Mouse (Mus musculus): ENCODE measurements at regions not wholly inside any gene's neighbourhood (a gene's known extent, or its start where the extent isn't known, plus 50 kb on each side); places are given as distances from the start of the nearest gene placed in this dataset.

DNA sequence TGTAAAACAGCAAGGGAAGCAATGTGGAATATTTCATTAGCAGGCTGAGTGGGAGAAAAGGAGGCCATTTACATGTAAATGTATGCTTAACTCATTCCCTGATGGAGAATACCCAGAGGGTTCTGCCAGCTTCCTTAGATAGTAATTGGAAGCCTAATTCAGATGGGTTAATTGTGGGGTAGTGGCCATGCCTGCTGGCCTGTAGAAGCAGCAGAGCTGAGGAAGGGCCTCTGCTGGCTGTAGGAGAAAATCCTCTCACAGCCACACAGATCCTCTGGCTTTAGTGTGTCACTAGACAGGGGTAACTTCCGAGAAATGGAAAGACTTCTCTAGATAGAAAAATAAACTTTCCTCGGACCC, 1588.7 kb upstream of the Got2 start:
- DNase-seq (ENCODE audit: low spot score in 2 of 2): no peak

GRCm38 (mm10) chr8:97476430-97477097, 1588.2 kb upstream of the Got2 start:
- DNase-seq (ENCODE audit: low spot score in 2 of 2): no peak

DNA sequence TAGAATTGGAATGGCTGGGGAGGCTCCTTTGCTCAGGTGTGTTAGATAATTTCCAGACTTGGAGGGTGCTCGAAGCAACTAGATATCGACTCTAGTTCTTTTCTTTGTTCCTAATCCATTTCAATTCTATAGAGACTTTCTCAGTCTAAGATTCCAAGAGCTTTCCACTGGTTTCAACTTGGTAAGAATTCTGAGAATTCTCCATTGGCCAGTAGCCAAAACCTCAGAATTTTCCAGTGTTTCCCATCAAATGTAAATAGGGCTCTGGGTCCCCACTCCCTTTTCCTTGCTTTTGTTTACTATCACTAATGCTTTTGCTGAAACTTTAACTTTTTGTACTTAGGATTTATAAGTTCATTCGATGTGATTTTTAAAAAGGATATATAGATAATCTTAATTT, 1585.0 kb upstream of the Got2 start:
- DNase-seq (ENCODE audit: low spot score in 2 of 2): no peak

GRCm38 (mm10) chr8:97461478-97461877, 1573.1 kb upstream of the Got2 start:
- DNase-seq (ENCODE audit: low spot score in 2 of 2): no peak

DNA sequence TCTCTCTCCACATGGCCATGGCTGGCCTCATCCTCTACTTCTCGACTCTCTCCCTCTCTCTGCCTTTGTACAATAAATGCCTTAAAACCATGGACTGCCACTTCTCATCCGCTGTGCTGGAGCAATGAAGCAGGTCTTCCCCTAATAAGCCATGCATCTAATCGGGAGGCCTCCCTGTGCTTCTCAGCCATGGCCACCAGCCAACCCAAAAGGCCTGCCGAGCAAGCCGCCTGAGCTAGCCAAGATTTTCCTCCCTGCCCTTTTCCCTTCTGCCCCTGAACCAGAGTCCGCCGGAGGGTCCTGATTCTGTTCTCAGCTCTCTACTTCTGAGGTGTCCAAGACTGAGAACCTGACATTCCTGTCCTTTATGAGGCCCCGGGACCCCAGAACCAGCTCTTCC, 1559.3 kb upstream of the Got2 start:
- no peak for DNase-seq (ENCODE audit: low spot score in 2 of 2)

DNA sequence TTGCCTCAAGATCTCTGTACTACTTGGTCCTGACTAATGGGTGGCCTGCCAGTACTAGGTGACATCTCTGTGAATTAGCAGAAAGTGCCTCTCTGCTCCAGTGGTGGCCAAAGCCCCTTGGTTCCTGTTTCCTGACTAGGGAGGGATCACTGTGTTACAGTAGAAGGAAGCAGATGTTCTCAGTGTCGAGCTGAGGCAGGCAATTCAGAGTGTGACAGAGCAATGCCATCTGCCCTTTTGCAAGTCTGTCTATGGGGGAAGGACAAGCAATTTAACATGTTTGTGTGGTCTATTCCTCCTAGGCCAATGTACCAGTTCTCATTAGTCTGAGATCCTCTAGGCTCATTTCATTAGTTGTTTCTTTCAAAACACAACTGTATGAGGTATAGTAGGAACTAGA, 1553.1 kb upstream of the Got2 start:
- no peak for DNase-seq (ENCODE audit: low spot score in 2 of 2)

GRCm38 (mm10) chr8:97433584-97433983, 1545.2 kb upstream of the Got2 start:
- no peak for DNase-seq (ENCODE audit: low spot score in 2 of 2)

DNA sequence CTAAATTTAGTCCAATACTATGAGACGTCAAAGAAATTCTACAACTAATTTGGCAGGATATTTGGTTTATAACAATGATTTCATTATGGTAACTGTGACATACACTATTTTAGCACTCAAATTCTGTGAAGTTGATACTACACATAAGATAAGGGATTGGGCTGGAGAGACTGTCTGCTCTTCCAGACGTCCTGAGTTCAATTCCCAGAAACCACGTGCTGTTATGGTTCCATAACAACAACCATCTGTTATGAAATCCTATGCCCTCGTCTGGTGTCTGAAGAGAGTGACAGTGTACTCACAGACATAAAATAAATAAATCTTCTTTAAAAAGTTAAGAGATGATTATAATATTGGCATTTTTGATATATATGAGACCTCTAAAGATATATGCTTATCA, 1543.1 kb upstream of the Got2 start:
- DNase-seq (ENCODE audit: low spot score in 2 of 2): no peak

DNA sequence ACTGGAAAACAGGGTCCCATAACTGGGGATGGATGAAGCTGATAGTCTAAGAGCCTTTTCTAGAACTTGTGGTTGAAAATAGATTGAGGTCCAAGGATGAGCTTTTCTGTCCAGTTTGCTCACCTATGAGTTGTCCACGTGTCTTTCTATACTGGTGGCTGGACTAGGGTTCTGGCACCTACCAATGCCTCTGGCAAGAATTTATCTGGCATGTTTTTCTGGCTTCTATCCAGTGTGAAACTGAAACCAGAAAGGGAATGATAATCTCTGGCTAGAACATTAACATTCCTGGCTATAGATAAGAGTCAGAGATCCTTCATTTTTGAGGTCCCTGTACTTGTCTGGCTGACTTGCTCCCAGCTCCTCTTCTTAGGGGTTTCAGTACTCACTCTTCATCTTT, 1534.0 kb upstream of the Got2 start:
- DNase-seq (ENCODE audit: low spot score in 2 of 2): no peak

GRCm38 (mm10) chr8:97414742-97415141, 1526.4 kb upstream of the Got2 start:
- peak in 1 of 2 experiments; percentile 7 for DNase-seq (ENCODE audit: low spot score in 2 of 2)

GRCm38 (mm10) chr8:97403308-97403707, 1515.0 kb upstream of the Got2 start:
- no peak for DNase-seq (ENCODE audit: low spot score in 2 of 2)

DNA sequence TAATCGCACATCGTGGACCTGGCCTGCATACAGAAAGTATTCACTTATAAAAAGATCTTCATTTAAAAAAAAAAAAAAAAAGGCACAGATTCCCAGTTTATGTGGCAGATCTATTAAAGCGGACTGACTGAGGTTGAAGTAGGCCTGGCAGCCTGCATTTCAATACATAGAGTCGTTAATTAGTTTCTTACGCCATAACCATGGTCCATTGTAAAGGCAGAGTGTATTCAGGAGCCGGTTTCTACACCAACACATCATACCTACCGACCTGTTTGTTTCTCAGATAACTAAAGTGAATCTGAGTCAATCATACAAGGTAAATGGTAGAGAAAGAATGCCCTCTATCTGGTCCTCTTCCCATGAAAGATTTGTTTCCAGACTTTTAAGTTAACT, 1509.0 kb upstream of the Got2 start:
- no peak for DNase-seq (ENCODE audit: low spot score in 2 of 2)

DNA sequence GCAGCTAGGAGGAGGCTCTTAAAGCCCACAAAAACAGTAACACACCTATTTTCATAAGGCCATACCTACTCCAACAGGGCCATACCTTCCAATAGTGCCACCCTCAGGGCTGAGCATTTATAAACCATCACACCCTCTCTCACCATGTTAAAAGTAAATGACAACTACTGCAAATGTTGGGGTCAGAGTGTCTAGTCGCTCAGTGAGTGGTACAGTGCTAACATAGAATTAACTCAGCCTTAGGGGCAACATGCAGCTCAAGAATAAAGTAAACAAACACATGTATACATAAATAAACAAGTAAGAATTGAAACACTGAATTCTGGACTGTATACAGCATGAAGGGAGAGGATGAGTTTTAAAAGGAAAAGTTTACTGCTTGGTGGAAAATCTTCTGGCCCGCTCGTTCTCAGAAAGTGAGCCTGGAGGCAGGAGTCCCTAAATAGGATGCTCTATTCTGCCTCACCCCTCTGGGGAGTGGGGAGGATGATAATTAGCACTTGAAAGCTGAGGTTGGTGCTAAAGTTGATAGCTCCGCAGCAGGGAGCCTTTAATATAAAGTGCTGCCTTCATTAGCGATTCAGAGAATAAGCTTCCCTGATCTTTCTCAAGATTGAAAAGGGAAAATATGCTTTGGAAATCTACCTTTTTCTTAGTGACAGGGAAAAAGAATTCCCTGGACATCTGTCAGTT, 1508.4 kb upstream of the Got2 start:
- no peak for DNase-seq (ENCODE audit: low spot score in 2 of 2)

DNA sequence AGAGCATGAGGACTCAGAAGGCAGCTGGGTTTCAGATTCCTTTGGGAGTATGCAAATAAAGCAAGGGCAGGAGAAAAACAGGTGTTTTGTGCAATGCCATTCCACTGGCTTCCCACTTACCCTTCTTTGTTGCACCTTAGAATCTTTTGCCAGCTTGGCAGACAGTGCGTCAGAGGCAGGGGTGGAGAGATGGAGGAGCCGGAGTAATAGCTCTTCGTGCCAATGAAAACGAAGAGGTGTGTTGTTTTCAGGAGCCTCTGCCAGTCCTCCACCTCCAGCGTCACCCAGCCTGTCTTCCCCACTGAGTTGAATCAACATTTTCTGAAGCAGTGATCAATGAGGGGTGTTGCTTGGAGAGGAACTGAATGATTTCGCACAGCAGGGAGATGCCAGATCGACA, 1501.3 kb upstream of the Got2 start:
- DNase-seq (ENCODE audit: low spot score in 2 of 2): peak; percentile 3 to 28

GRCm38 (mm10) chr8:97389149-97389548, 1500.8 kb upstream of the Got2 start:
- no peak for DNase-seq (ENCODE audit: low spot score in 2 of 2)

- DNase-seq (ENCODE audit: low spot score in 2 of 2): no peak
Measured at GRCm38 (mm10) chr8:97374911-97375771, 1486.8 kb upstream of the Got2 start.

- DNase-seq (ENCODE audit: low spot score in 2 of 2): no peak
Measured at GRCm38 (mm10) chr8:97346630-97347029, 1458.3 kb upstream of the Got2 start.

- DNase-seq (ENCODE audit: low spot score in 2 of 2): no peak
Measured at GRCm38 (mm10) chr8:97315497-97315896, 1427.2 kb upstream of the Got2 start.

- no peak for DNase-seq (ENCODE audit: low spot score in 2 of 2)
Measured at GRCm38 (mm10) chr8:97308304-97308703, 1420.0 kb upstream of the Got2 start.

DNA sequence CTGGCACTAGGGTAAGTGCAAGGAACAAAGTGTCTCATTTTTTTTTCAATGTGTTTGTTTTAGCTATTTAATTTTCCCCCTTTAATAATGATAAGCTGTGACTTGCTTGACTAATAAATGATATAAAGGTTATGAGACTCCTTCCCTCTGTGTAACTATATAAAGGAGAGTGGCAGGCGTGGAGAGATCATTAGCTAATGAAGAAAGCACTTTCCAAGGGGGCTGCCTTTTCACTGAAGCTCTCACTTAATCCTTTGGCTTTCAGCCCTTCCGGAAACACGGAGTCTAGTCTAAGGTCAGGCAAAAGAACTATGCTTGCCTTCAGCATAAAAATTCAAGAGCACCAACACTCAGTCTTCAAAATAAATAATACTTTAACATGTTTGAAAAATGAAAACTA, 1382.2 kb upstream of the Got2 start:
- no peak for DNase-seq (ENCODE audit: low spot score in 2 of 2)

- DNase-seq (ENCODE audit: low spot score in 2 of 2): no peak
Measured at GRCm38 (mm10) chr8:97260964-97261363, 1372.6 kb upstream of the Got2 start.

- no peak for DNase-seq (ENCODE audit: low spot score in 2 of 2)
Measured at GRCm38 (mm10) chr8:97254169-97254568, 1365.8 kb upstream of the Got2 start.

DNA sequence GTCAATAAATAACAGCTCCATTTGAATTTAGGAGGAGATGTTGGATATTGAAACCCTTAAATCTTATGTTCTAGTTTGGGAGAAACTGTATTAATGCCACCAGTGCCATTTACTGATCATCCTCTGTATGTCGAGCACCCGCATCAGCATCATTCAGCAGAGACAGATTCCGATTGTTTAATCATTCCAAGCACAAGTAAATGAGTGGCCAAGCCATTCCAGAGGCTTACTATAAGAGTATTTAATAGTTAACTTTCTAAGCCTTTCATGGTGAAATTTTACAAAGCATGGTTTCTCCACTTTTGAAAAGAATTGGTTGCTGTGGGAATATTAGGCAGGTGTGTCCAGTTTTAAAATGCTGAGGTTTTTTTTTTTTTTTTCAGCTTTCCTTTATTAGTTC, 1363.9 kb upstream of the Got2 start:
- no peak for DNase-seq (ENCODE audit: low spot score in 2 of 2)
